Mouse (Mus musculus) heart, postnatal 25 days (tissue): ENCODE data around the gene Lzts2. TPM values are rescaled to one million over a fixed set of nuclear protein-coding genes. Genes with fewer than 3 reads are reported as not detected.

Experiments used
- DNase-seq: peaks from one replicate; pipeline ENCODE4 v3.0.0; 2022; ENCODE audit warnings: low spot score
- intact Hi-C: fragments of 180-260 bp; cut with DNase I; formaldehyde crosslinking; loops from one replicate; pipeline ENCODE4 v1.15.1; 2025
- total RNA-seq, 2 experiments: library from RNA; stranded (reverse); gene quantifications; 2 replicates each; pipeline ENCODE4 v1.2.3; 2021

Lzts2 gene
- total RNA-seq = 10 to 100 TPM; 52.0 to 69.7 TPM

GRCm38 (mm10) chr19:45014335-45014971, at the start of gene Lzts2:
TSS of gene Lzts2 (plus strand) at chr19:45014414.
- no peak for DNase-seq
- intact Hi-C loops = no loop called here

GRCm38 (mm10) chr19:44965978-44966377, 48.2 kb upstream of the Lzts2 start:
- intact Hi-C loops = no loop called here
- no peak for DNase-seq

- intact Hi-C loops = no loop called here
These were observed 45.9 kb upstream of the Lzts2 start for GRCm38 (mm10) chr19:44968329-44968728.

GRCm38 (mm10) chr19:44976636-44977035, 37.6 kb upstream of the Lzts2 start:
- DNase-seq = no peak
- intact Hi-C loops = no loop called here

More at GRCm38 (mm10) chr19:44968329-44968728, 45.9 kb upstream of the Lzts2 start:
- no peak for DNase-seq

- DNase-seq = no peak
- intact Hi-C loops = no loop called here
These were observed 37.1 kb upstream of the Lzts2 start for GRCm38 (mm10) chr19:44977148-44977547.

- intact Hi-C loops = loop anchor here (10.0 kb wide), 1 partner anchor 54 kb away; no protein-coding TSS in a partner anchor
- DNase-seq = no peak
These were observed 33.4 kb upstream of the Lzts2 start for GRCm38 (mm10) chr19:44980787-44981186.

- DNase-seq = no peak
- intact Hi-C loops = loop anchor here (10.0 kb wide), 1 partner anchor 52 kb away; no protein-coding TSS in a partner anchor
These were observed 31.6 kb upstream of the Lzts2 start for GRCm38 (mm10) chr19:44982477-44983115.

DNA sequence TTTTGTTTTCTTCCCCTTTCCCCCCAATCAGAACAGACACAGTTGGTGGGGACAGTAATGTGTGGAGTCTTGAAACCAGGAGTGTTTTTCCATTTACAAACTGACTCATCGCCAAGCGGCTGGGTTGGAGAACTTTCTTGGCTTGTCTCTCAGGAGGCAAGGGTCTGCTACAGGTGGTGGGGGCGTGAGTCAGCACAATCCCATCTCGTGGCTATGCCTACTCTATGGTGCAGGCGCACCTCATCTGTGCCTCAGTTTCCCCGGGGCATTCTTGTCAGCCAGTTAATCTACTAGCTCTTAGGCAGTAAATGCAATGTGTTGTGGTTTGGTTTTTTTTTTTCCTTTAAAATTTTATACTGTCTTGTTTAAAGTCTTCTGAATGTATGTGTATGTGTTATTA, 30.8 kb upstream of the Lzts2 start:
- intact Hi-C loops = loop anchor here (10.0 kb wide), 1 partner anchor 51 kb away; no protein-coding TSS in a partner anchor
- no peak for DNase-seq

- DNase-seq = no peak
- intact Hi-C loops = loop anchor here (10.0 kb wide), 1 partner anchor 50 kb away; no protein-coding TSS in a partner anchor
These were observed 29.8 kb upstream of the Lzts2 start for GRCm38 (mm10) chr19:44984420-44984819.

- intact Hi-C loops = loop anchor here (10.0 kb wide), 1 partner anchor 49 kb away; no protein-coding TSS in a partner anchor
- DNase-seq = no peak
These were observed 28.8 kb upstream of the Lzts2 start for GRCm38 (mm10) chr19:44985159-44985988.

DNA sequence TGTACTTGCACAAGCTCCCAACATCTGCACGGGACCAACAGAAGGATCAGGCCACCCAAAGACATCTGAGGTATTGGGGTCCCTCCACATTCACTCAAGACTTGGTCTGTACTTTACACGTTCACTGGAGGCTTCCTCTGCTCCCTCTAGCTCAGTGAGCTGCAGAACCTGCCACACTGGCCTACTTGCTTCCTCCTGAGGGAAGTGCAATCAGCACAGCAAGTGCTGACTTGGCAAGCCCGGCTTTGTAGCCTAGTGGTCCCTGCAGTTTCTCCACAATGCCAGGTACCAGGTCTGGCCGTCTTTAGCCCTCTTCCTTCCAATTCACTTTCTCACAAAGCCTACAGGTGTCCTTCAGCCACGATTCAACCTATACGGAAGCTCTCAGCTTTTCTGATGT, 27.2 kb upstream of the Lzts2 start:
- no peak for DNase-seq

DNA sequence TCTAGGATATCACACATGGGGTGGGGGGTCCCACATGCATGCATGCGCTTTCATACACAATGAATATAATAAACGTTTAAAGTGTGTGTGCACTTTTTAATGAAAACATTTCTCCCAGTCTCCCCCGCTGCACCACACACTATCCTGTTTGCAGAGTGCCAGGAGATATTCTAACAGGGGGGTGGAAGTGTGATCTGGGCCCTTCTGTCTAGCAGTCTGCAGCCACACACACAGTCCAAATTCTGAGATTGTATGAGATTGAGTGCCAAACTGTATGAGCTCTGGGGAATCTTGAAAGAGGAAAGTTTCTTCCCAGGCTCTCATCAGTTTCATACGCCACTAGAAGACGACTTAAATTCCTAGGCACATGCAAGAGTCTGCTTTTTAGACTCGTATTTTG, 26.4 kb upstream of the Lzts2 start:
- intact Hi-C loops = loop anchor here (10.0 kb wide), 1 partner anchor 47 kb away; no protein-coding TSS in a partner anchor

More for the DNA sequence above, 27.2 kb upstream of the Lzts2 start:
- intact Hi-C loops = loop anchor here (10.0 kb wide), 1 partner anchor 48 kb away; no protein-coding TSS in a partner anchor

GRCm38 (mm10) chr19:44988321-44988720, 25.9 kb upstream of the Lzts2 start:
- intact Hi-C loops = loop anchor here (10.0 kb wide), 1 partner anchor 46 kb away; no protein-coding TSS in a partner anchor
- no peak for DNase-seq

More for the DNA sequence above, 26.4 kb upstream of the Lzts2 start:
- no peak for DNase-seq

DNA sequence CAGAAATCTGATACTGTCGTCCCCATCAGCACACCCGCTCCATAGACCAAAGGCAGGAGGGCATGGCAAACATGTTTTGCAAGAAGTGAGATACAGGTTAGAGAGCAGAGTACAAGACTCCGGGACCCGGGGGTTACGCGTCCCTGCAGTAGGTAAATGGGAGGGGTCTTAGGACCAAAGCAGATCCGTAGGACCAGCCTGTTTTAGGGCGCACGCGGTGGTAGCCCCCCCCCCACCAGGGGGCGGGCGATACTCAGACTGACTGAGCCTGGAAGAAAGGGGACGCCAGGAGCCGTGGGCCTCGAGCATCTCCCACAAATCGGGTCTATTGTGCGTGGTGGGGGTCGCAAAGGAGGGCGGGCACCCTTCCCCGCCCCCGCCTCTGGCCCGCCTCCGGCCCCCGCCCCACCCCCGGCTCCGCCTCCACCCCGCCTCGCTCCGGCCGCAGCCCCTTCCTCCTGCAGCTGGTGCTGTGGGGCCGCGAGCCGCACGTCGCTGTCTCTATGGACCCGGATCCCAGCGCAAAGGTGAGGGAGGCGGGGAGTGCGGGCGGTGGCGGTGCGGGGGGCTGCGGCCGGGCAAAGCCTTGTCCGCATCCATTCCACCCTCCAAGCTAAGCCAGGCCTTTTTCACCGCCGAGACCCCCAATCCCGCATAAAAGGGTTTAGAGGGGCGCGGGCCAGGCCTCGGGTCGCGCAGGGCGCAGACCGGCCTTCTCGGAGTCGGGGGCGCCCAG, 25.2 kb upstream of the Lzts2 start, which contains the start of gene Sema4g:
Gene Sema4g, plus strand, starts transcription at position 271 of the 736 bp plus-strand sequence.
- intact Hi-C loops = loop anchor here (10.0 kb wide), 1 partner anchor 46 kb away; no protein-coding TSS in a partner anchor
- DNase-seq = no peak

GRCm38 (mm10) chr19:44989567-44990495, 24.4 kb upstream of the Lzts2 start:
- intact Hi-C loops = loop anchor here (10.0 kb wide), 1 partner anchor 45 kb away; no protein-coding TSS in a partner anchor
- no peak for DNase-seq

GRCm38 (mm10) chr19:44991031-44991430, 23.2 kb upstream of the Lzts2 start:
- intact Hi-C loops = no loop called here

DNA sequence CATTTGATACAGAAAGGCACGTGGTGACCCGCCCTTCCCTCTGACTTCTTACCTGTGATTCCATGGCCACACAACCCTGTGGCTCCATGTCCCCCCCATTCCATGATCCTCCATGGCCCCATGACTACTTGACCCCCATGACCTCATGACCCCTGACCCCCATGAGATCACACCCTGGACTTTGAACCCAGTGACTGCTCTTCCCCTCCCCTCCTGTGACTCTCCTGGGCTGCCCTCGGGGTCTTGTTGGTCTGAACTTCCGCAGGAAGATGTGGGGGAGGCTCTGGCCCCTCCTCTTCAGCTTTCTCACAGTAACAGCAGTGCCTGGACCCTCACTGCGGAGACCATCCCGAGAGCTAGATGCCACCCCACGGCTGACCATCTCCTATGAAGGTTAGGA, 22.0 kb upstream of the Lzts2 start:
- intact Hi-C loops = no loop called here
- DNase-seq = no peak

More at GRCm38 (mm10) chr19:44991031-44991430, 23.2 kb upstream of the Lzts2 start:
- no peak for DNase-seq

GRCm38 (mm10) chr19:44992712-44993111, 21.5 kb upstream of the Lzts2 start:
- no peak for DNase-seq
- intact Hi-C loops = no loop called here
